Mouse (Mus musculus) liver, embryonic 16.5 days (tissue): ENCODE measurements around the gene Krtap5-1. TPM values are rescaled to one million over a fixed set of nuclear protein-coding genes. Genes with fewer than 3 reads are reported as not detected.

Source experiments
- polyA plus RNA-seq: library from polyadenylated mRNA; unstranded; fragments of >200 nt; fragmentation: Nextera tagmentation; extraction: Ambion mirVana; gene quantifications from 2 replicates; pipeline ENCODE4 v1.2.1, GENCODE M21; 2015

Krtap5-1 gene
- polyA plus RNA-seq, 1 experiment from 2014 or later, result not detected

Other genes starting within 250 kb of the Krtap5-1 start
- gene Mob2, start 236.1 kb downstream of the Krtap5-1 start, polyA plus RNA-seq, result 58.9 and 60.7 TPM in 2 replicates
- gene Dusp8, start 201.3 kb downstream of the Krtap5-1 start, polyA plus RNA-seq, result 2.8 TPM in 2 replicates
- not detected in 2 replicates for gene Gm45618, start 176.4 kb downstream of the Krtap5-1 start, polyA plus RNA-seq
- gene Gm39115, start 161.1 kb downstream of the Krtap5-1 start, polyA plus RNA-seq, result not detected in 2 replicates
- not detected in 2 replicates for gene Gm45337, start 152.5 kb downstream of the Krtap5-1 start, polyA plus RNA-seq
- gene Gm29735, start 140.0 kb downstream of the Krtap5-1 start, polyA plus RNA-seq, result not detected in 2 replicates
- not detected in 2 replicates for gene Gm4553, start 131.4 kb downstream of the Krtap5-1 start, polyA plus RNA-seq
- not detected in 2 replicates for gene Krtap5-2, start 121.1 kb downstream of the Krtap5-1 start, polyA plus RNA-seq
- not detected in 2 replicates for gene Gm10153, start 106.7 kb downstream of the Krtap5-1 start, polyA plus RNA-seq
- gene Krtap5-3, start 95.8 kb downstream of the Krtap5-1 start, polyA plus RNA-seq, result not detected in 2 replicates
- gene Gm7579, start 85.3 kb downstream of the Krtap5-1 start, polyA plus RNA-seq, result not detected in 2 replicates
- not detected in 2 replicates for gene Krtap5-5, start 67.1 kb downstream of the Krtap5-1 start, polyA plus RNA-seq
- not detected in 2 replicates for gene Gm40460, start 56.0 kb downstream of the Krtap5-1 start, polyA plus RNA-seq
- gene Gm2431, start 38.8 kb downstream of the Krtap5-1 start, polyA plus RNA-seq, result not detected in 2 replicates
- gene Gm4559, start 22.8 kb downstream of the Krtap5-1 start, polyA plus RNA-seq, result not detected in 2 replicates
- not detected in 2 replicates for gene Krtap5-4, start 6.4 kb upstream of the Krtap5-1 start, polyA plus RNA-seq
- 1.6 and 2.0 TPM in 2 replicates for gene Ifitm10, start 76.6 kb upstream of the Krtap5-1 start, polyA plus RNA-seq
- gene Gm49369, start 85.5 kb upstream of the Krtap5-1 start, polyA plus RNA-seq, result 1.4 and 1.8 TPM in 2 replicates
- gene Ctsd, start 90.9 kb upstream of the Krtap5-1 start, polyA plus RNA-seq, result 408 and 415 TPM in 2 replicates
- 0.14 TPM in 1 of 2 replicates, not detected in the other for gene Syt8, start 137.7 kb upstream of the Krtap5-1 start, polyA plus RNA-seq
- gene Tnni2, start 144.7 kb upstream of the Krtap5-1 start, polyA plus RNA-seq, result 17.8 and 41.4 TPM in 2 replicates
- 21.6 and 26.2 TPM in 2 replicates for gene Lsp1, start 163.7 kb upstream of the Krtap5-1 start, polyA plus RNA-seq
- gene Tnnt3, start 201.7 kb upstream of the Krtap5-1 start, polyA plus RNA-seq, result 13.0 and 31.5 TPM in 2 replicates
- 10.9 and 11.4 TPM in 2 replicates for gene Mrpl23, start 235.6 kb upstream of the Krtap5-1 start, polyA plus RNA-seq